Mouse (Mus musculus) stomach, embryonic 14.5 days (tissue): ENCODE measurements around the gene Gm5127. TPM values are rescaled to one million over a fixed set of nuclear protein-coding genes. Genes with fewer than 3 reads are reported as not detected.

Experiments
- ATAC-seq: fragments of 200-750 bp; cut with Nextera tagmentation; 2 replicates; pipeline ENCODE4 v1.8.0; 2017; ENCODE audit warnings: low read depth, moderate TSS enrichment; ENCODE audit not compliant: insufficient number of reproducible peaks, insufficient read depth, low FRiP score
- H3K27ac ChIP-seq: fragments of 300-500 bp; sonication (generic); 2 replicates; pipeline ENCODE4 v1.5.1; 2014; ENCODE audit warnings: mild to moderate bottlenecking, low read length, moderate library complexity, mixed read lengths
- H3K27me3 ChIP-seq: fragments of 300-500 bp; sonication (generic); 2 replicates; pipeline ENCODE4 v1.6.1; 2014; ENCODE audit warnings: low read length, control low read depth, mixed read lengths; ENCODE audit not compliant: control insufficient read depth, insufficient read depth
- H3K36me3 ChIP-seq: fragments of 300-500 bp; sonication (generic); 2 replicates; pipeline ENCODE4 v1.6.1; 2014; ENCODE audit warnings: mild to moderate bottlenecking, control low read depth, low read length, moderate library complexity, mixed read lengths; ENCODE audit not compliant: control insufficient read depth, insufficient read depth
- H3K4me1 ChIP-seq: fragments of 300-500 bp; sonication (generic); 2 replicates; pipeline ENCODE4 v1.6.1; 2014; ENCODE audit warnings: low read length, control low read depth, mixed read lengths; ENCODE audit not compliant: control insufficient read depth, insufficient read depth
- H3K4me2 ChIP-seq: fragments of 300-500 bp; sonication (generic); replicated peaks from 2 replicates; pipeline ENCODE4 v1.6.1; 2014; ENCODE audit warnings: low read depth, low read length, control low read depth
- H3K4me3 ChIP-seq: fragments of 300-500 bp; sonication (generic); 2 replicates; pipeline ENCODE4 v1.5.1; 2014; ENCODE audit warnings: low read depth, low read length, control low read depth
- H3K9ac ChIP-seq: fragments of 300-500 bp; sonication (generic); replicated peaks from 2 replicates; pipeline ENCODE4 v1.6.1; 2014; ENCODE audit warnings: low read depth, mild to moderate bottlenecking, control low read depth, low read length, moderate library complexity, mixed read lengths
- H3K9me3 ChIP-seq: fragments of 300-500 bp; sonication (generic); 2 replicates; pipeline ENCODE4 v1.6.1; 2016; ENCODE audit warnings: low read depth, low read length, control low read depth; ENCODE audit not compliant: control insufficient read depth
- WGBS: fragments of 180-500 bp; shearing (Covaris S2); extraction: QIAGEN DNeasy Blood & Tissue Kit; methylation state at CpG from one replicate; pipeline ENCODE4 v1.1.7; 2014; 5-methylcytosine and 5-hydroxymethylcytosine counted together
- polyA plus RNA-seq: library from polyadenylated mRNA; unstranded; fragments of >200 nt; fragmentation: Nextera tagmentation; extraction: Ambion mirVana; gene quantifications from 2 replicates; pipeline ENCODE4 v1.2.1, GENCODE M21; 2014

The Gm5127 gene
- polyA plus RNA-seq, result 0.13 and 0.14 TPM in 2 replicates

GRCm38 (mm10) chrX:106582886-106583285, at the start of gene Gm5127:
Gm5127 (plus strand) TSS chrX:106583186.
- Histone ChIP-seq H3K4me2 (no peak within 1 kb of the TSS), H3K36me3 (no peaks in the 10 kb centered on the region), H3K9ac (no peak within 1 kb of the TSS), H3K4me1 (no peaks in the 10 kb centered on the region), H3K9me3 (no peaks in the 10 kb centered on the region), H3K4me3 (no peak within 1 kb of the TSS), H3K27ac (no peak within 1 kb of the TSS), H3K27me3 (no peaks in the 10 kb centered on the region)
- WGBS, result 38% methylated on average over 3 of the region's 3 CpGs
- no peak for ATAC-seq

GRCm38 (mm10) chrX:106536359-106536758, 46.6 kb upstream of the Gm5127 start:
- H3K9me3 ChIP-seq, result no peaks in the 10 kb centered on the region
- no peaks in the 10 kb centered on the region for H3K4me1 ChIP-seq
- no peaks in the 10 kb centered on the region for H3K27me3 ChIP-seq
- no peak overlapping the region for H3K4me3 ChIP-seq
- H3K27ac ChIP-seq, result no peak overlapping the region
- 34% methylated on average over 3 of the region's 3 CpGs for WGBS
- no peak for ATAC-seq
- H3K4me2 ChIP-seq, result no peak overlapping the region
- no peak overlapping the region for H3K9ac ChIP-seq
- no peaks in the 10 kb centered on the region for H3K36me3 ChIP-seq

- no peak for ATAC-seq
- Histone ChIP-seq H3K36me3 (no peaks in the 10 kb centered on the region), H3K4me3 (no peak overlapping the region), H3K4me1 (no peaks in the 10 kb centered on the region), H3K27me3 (no peaks in the 10 kb centered on the region), H3K27ac (no peak overlapping the region), H3K9ac (no peak overlapping the region), H3K9me3 (no peaks in the 10 kb centered on the region), H3K4me2 (no peak overlapping the region)
- WGBS, result 71% methylated on average over 2 of the region's 2 CpGs
These were observed 27.5 kb upstream of the Gm5127 start for GRCm38 (mm10) chrX:106555457-106555856.

- H3K27me3 ChIP-seq, result no peaks in the 10 kb centered on the region
- no peak overlapping the region for H3K9ac ChIP-seq
- H3K27ac ChIP-seq, result no peak overlapping the region
- no peak for ATAC-seq
- H3K9me3 ChIP-seq, result no peaks in the 10 kb centered on the region
- WGBS, result 67% methylated on average over 3 of the region's 3 CpGs
- H3K4me3 ChIP-seq, result no peak overlapping the region
- H3K4me2 ChIP-seq, result no peak overlapping the region
- H3K4me1 ChIP-seq, result no peaks in the 10 kb centered on the region
- no peaks in the 10 kb centered on the region for H3K36me3 ChIP-seq
These were observed 4.0 kb upstream of the Gm5127 start for GRCm38 (mm10) chrX:106578966-106579365.

- no peak for ATAC-seq
- Histone ChIP-seq H3K9me3 (no peaks in the 10 kb centered on the region), H3K4me1 (no peaks in the 10 kb centered on the region), H3K4me2 (no peak overlapping the region), H3K9ac (no peak overlapping the region), H3K36me3 (no peaks in the 10 kb centered on the region), H3K27ac (no peak overlapping the region), H3K27me3 (no peaks in the 10 kb centered on the region), H3K4me3 (no peak overlapping the region)
These were observed 2.6 kb upstream of the Gm5127 start for GRCm38 (mm10) chrX:106580410-106580809.

- ATAC-seq, result no peak
- H3K9me3 ChIP-seq, result no peaks in the 10 kb centered on the region
- no peak overlapping the region for H3K4me3 ChIP-seq
- 44% methylated on average over 2 of the region's 2 CpGs for WGBS
- H3K27me3 ChIP-seq, result no peaks in the 10 kb centered on the region
- H3K4me1 ChIP-seq, result no peaks in the 10 kb centered on the region
- no peak overlapping the region for H3K4me2 ChIP-seq
- H3K9ac ChIP-seq, result no peak overlapping the region
- no peak overlapping the region for H3K27ac ChIP-seq
- no peaks in the 10 kb centered on the region for H3K36me3 ChIP-seq
These were observed 789 bp upstream of the Gm5127 start for GRCm38 (mm10) chrX:106582197-106582596.

- no peaks in the 10 kb centered on the region for H3K4me1 ChIP-seq
- no peak overlapping the region for H3K4me2 ChIP-seq
- no peaks in the 10 kb centered on the region for H3K27me3 ChIP-seq
- H3K9me3 ChIP-seq, result no peaks in the 10 kb centered on the region
- H3K4me3 ChIP-seq, result no peak overlapping the region
- no peaks in the 10 kb centered on the region for H3K36me3 ChIP-seq
- no peak for ATAC-seq
- no peak overlapping the region for H3K27ac ChIP-seq
- no peak overlapping the region for H3K9ac ChIP-seq
These were observed 10.9 kb downstream of the Gm5127 start for GRCm38 (mm10) chrX:106593914-106594313.

GRCm38 (mm10) chrX:106595904-106596303, 12.9 kb downstream of the Gm5127 start:
- Histone ChIP-seq H3K9ac (no peak overlapping the region), H3K4me1 (no peaks in the 10 kb centered on the region), H3K36me3 (no peaks in the 10 kb centered on the region), H3K4me3 (no peak overlapping the region), H3K27ac (no peak overlapping the region), H3K27me3 (no peaks in the 10 kb centered on the region), H3K4me2 (no peak overlapping the region), H3K9me3 (no peaks in the 10 kb centered on the region)
- WGBS, result 88% methylated on average over 1 of the region's 1 CpGs
- no peak for ATAC-seq

GRCm38 (mm10) chrX:106602574-106603258, 19.7 kb downstream of the Gm5127 start:
- ATAC-seq, result no peak
- Histone ChIP-seq H3K4me3 (peak overlapping the region; percentile 12; the same call in 1 of the 2 replicates), H3K9ac (no peak overlapping the region), H3K4me1 (no peaks in the 10 kb centered on the region), H3K27ac (peak overlapping the region; percentile 48; the same call in 1 of the 2 replicates), H3K9me3 (no peaks in the 10 kb centered on the region), H3K36me3 (no peaks in the 10 kb centered on the region), H3K4me2 (peak overlapping the region; percentile 32), H3K27me3 (no peaks in the 10 kb centered on the region)
- 23% methylated on average over 9 of the region's 9 CpGs for WGBS
